Mouse (Mus musculus): ENCODE results near the gene Gpatch2.

DNA sequence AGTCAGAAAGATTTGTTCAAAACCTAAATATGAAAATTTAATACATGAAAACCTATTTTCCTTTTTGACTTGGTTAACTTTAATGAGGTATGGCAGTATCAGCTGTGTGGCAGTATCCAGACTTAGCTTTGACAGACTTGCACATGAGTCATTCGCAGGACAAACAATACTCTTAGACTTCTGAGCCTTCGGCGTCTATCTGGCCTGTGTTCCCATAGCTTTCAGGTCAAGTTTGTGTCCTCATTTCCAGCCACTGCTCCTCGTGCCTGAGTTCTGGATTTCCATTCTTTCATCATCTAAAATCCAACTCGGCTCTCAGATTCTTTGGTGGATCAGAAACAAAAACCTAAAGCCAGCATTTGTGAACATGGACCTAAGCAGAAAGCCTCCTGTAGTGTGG, 79.2 kb downstream of the Gpatch2 start:
- TF ChIP-seq CTCF (IDR thresholded peaks at IDR 0.05; ENCODE audit: borderline replicate concordance, extremely low read depth, insufficient read depth, insufficient read length) (no peak), POLR2A (IDR thresholded peaks at IDR 0.05; ENCODE audit: borderline replicate concordance, extremely low read depth, insufficient read depth, insufficient read length, poor library complexity, severe bottlenecking) (no peak)

Data from brain, embryonic 14.5 days (tissue).